Mouse (Mus musculus) skeletal muscle tissue, adult 2 months (tissue): ENCODE measurements around the gene Kcnma1.

Source experiments
- DNase-seq: peaks from one replicate; pipeline ENCODE4 v3.0.0-alpha.2; 2012; ENCODE audit warnings: low read depth, low spot score

Kcnma1 gene

DNA sequence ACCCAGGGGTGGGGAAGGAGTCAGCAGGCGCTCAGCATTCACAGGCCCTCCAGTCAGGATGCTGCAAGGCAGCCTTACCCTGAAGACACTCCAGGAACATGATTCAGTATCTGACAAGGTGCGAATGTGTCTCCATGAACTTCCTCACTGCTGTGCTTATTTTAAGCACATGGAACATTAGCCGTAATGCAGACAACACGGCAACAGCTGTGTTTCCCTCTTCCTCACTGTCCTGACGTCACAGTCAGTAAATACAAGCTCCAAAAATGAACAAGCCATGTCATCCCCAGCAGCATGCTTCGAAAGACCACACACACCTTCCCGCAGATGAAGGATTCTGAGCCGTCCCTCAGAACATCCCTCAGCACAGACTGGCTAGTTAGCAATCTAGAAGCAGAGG lies 47.8 kb downstream of the Kcnma1 start:
- peak; percentile 80 for DNase-seq

GRCm38 (mm10) chr14:23959061-23959460 lies 55.2 kb downstream of the Kcnma1 start:
- no peak for DNase-seq

- no peak for DNase-seq
Measured at GRCm38 (mm10) chr14:23957270-23957669, 57.0 kb downstream of the Kcnma1 start.

DNA sequence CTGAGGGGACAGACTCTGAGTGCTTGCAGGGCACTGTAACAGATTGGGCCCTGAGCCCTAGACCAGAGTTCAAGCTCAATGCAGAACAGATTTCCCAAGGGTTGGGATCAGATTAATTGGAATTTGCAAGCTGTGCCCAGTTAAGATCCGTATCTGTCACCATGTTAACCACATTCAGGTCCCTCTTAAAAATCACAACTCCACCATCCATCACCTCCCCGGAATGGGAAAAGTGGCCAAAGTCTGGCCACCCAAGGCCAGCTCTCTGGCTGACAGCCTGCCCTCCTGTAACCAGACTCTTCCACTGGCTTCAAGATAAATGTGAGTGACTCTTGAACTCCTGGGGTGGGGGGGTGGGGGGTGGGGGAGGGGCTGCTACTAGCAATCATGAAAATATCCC lies 70.4 kb downstream of the Kcnma1 start:
- DNase-seq: peak; percentile 81

DNA sequence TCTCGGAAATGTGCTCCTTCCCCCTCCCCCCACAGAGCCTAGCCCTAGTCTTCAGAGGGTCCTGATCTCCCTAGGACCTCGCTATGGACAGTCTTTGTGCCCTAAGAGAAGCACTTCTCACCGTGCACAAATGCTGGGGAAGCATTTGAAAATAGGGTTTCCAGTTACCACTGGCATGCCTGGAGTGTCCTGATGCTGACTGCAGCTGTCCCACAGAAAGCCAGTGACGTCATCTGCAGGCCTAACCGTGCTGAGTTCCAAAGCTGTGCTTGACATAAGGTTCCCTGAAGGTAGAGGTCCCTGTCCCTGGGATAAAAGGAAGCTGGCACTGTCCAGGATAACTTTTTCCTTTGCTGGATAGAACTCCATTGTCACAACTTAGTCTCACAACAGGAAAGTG lies 71.1 kb downstream of the Kcnma1 start:
- peak; percentile 87 for DNase-seq

GRCm38 (mm10) chr14:23942103-23942502 lies 72.2 kb downstream of the Kcnma1 start:
- DNase-seq: peak; percentile 87

DNA sequence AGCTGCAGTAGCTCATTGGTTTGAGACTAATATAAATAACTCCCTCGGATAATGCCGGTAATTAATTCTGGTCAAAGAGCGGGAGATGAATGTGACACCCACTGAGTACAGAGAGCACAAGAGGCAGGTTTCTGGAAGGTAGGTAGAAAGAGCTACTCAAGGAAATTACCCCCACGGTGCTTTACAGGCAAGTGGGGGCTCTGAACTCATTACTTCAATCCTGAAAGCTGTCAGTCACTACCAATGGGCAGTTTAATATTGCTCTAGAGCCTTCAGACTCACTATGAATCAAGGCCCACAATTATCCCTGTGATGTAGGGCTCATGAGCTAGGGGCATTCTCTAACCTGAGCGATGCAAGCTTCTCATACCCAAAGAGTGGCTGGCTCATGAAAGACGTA lies 79.3 kb downstream of the Kcnma1 start:
- no peak for DNase-seq

- DNase-seq: no peak
Measured at GRCm38 (mm10) chr14:23931671-23932071, 82.6 kb downstream of the Kcnma1 start.

GRCm38 (mm10) chr14:23929168-23929567 lies 85.1 kb downstream of the Kcnma1 start:
- no peak for DNase-seq

- DNase-seq: no peak
Measured at GRCm38 (mm10) chr14:23923356-23923755, 90.9 kb downstream of the Kcnma1 start.

DNA sequence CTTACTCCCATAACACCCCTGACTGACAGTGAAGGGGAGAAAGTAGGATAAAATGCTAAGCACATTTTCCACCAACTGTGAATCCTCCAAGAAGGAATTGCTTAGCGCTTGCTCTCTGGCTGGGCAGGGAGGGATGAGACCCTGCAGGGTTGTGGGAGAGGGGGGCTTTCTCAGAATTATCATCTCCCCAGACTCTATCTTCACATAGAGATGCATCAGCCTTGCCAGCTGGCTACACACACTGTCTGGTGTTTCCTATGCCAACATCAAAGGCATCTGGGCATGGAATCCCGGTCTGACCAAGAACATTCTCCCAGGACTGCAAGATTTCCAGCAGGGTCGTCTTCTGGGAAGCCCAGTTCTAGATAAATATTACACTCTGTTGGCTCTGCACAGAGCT lies 91.5 kb downstream of the Kcnma1 start:
- DNase-seq: no peak

DNA sequence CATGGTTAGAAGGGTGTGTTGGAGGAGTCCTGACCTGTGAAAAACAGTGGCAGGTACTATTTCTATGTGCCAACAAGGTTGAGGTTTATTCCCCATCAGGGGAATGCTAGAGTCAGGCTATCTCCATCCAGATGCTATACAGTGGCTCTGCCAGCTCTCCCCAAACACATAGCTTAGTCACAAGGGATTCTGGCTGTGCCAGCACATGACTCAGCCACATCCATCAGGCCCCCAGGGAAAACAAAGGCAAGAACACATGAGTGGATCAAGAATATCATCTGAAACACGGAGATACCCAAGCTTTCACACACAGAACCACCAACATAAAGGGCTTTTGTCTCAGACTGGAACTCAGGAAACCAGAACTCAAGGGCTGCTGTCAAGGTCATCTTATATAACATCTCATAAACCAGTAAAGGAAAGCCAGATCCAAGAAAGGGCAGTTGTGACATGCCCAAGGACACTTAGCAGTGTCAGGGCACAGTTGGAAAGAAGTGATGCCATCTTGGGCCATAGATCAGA lies 103.1 kb downstream of the Kcnma1 start:
- no peak for DNase-seq

- no peak for DNase-seq
Measured at GRCm38 (mm10) chr14:23908564-23908963, 105.7 kb downstream of the Kcnma1 start.

GRCm38 (mm10) chr14:23902636-23903279 lies 111.5 kb downstream of the Kcnma1 start:
- DNase-seq: peak; percentile 89

DNA sequence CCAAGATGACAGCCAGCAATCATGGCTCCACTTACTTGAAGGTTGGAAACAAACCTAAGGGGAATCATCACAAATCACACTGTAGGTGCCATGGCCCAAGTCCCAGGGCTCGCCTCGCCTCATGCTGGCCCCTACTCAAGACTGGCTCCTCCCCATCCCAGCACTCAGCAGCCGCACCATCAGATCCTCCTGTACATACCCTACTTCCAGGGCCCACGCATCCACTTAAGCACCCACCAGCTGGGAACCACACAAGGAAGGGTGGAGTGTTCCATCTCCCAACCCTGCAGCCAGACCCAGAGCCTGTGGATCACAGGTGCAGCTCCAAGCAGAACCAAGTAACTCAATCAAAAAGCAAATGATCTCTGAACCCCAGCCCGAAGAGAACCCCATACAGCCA lies 114.8 kb downstream of the Kcnma1 start:
- DNase-seq: no peak

- no peak for DNase-seq
Measured at GRCm38 (mm10) chr14:23897815-23898214, 116.5 kb downstream of the Kcnma1 start.

DNA sequence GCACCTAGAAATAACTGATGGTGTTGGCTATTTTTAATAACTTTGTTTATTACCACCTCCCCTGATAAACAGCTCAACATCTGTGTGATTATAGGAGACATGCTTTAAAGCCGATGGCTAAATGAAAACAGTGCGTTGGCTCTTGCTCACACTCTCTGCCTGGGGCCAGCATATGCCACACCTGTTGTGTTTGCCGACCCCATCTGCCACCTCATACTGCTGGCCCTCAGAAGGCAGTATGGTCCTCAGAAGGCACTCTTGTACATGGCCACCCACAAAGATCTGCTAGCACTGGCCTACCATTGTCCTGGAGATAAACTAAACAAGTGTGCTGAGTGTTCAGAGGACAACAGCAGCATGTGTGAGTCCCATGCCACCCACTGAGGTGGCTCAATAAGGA lies 118.3 kb downstream of the Kcnma1 start:
- DNase-seq: no peak

DNA sequence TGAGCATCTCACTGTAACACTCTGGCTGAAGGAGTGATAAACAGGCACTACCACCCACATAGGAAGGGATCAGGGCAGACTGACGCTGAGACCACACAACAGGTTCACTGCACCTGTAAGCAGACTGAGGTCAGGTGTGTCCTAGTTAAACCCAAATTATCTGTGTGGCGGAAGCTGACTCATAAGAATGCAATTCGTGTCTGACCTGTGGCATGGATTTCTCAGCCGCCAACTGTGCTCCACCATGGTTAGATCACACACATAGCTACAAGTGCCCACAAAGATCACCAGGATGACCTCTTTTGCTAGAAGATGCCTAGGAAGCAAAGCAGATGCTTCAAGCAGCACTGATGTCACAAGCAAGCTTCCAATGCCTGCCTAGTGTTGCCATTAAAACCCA lies 128.2 kb downstream of the Kcnma1 start:
- no peak for DNase-seq

DNA sequence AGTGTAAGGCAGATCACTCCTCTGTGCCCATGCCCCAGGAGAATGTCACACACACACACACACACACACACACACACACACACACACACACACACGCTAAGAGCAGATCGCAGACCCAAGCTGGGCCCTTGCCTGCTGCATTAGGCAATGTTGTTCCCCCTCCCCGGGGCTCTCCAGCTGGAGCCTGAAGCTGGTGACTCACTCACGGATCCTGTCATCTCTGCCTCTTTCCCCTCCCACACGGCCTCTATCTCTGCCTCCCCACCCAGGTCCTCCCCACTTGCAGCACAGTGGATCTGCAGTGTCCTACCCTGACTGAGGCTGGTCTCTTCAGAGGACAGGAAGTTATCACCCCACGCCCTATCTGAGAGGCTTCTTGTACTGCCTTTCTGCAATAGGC lies 128.8 kb downstream of the Kcnma1 start:
- peak; percentile 55 for DNase-seq

- DNase-seq: no peak
Measured at GRCm38 (mm10) chr14:23885071-23885470, 129.2 kb downstream of the Kcnma1 start.

DNA sequence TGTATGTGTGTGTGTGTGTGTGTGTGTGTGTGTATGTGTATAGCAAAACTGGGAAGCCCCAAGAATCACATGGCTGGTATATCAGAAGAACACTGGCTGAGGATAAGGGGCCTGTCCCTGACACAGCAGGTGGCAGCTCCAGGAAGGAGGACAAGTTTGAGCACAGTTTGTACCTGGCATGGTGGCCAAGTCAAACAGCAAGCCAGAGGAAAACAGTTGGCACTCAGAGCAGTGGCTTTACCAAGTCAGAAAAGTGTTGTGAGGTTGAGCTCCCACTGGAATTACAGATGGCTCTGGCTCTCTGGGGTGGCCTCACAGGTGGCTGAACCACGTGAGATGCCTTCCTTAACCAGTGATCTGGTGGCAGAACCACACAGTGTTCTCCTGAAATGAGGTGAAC lies 132.3 kb downstream of the Kcnma1 start:
- peak; percentile 97 for DNase-seq

GRCm38 (mm10) chr14:23879331-23879730 lies 135.0 kb downstream of the Kcnma1 start:
- no peak for DNase-seq

- peak; percentile 83 for DNase-seq
Measured at GRCm38 (mm10) chr14:23877561-23877960, 136.7 kb downstream of the Kcnma1 start.

DNA sequence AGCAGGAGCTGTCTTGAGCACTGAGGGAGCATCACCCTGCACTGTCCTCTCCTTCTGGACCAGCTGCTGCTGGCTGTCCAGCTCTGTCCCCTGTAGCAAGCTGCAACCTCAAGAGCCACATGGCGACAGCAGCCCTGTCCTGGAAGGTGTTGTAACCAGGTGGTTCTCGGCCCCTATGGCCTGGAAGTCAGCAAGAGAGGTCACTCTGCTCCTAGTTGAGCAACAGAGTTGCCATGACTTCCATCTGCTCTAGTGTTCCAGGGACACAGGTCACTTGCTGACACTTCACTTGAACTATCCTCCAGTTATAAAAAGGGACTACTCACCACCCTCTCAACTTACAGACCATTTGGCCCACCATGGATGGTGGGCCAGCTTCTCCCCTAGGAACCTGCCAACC lies 139.7 kb downstream of the Kcnma1 start:
- peak; percentile 62 for DNase-seq
